ENCODE assay signal across 25 mouse cellular contexts in the genomic region with DNA sequence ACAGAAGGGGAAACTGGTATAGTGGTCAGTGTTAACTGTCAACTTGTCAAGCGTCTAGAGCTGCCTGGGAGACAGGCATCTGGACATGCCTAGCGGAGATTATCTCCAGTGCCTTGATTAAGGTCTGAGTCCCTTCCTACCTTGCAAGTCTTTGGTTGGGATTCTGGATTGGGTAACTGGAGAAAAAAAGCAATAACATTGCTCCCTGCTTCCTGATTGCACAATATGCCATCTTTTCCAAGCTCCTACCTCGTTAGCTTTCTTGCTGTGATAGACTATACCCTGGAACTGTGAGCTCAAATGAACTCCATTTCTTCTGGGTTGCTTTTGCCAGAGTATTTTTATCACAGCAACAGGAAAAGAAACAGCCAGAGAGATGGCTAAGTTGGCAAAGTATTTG. TPM values are rescaled to one million over a fixed set of nuclear protein-coding genes. Genes with fewer than 3 reads are reported as not detected.
DNase-seq lines count a peak whose midpoint lies in the region; ATAC-seq and TF ChIP-seq lines count a peak whose summit lies in the region.
"Had no signal": no experiment of that assay in that cellular context is flagged by ENCODE, and none has a peak within 500 bp of the region (broad histone marks: within the 10 kb centered on the region; RNA-seq: fewer than 3 reads in every experiment).

No protein-coding gene starts in this region.

- no peak for TF ChIP-seq EP300 in MEL (IDR thresholded peaks at IDR 0.05; ENCODE audit: low read depth in 1 of 2, low read length in 2 of 2)

- TF ChIP-seq POLR2A in MEL (IDR thresholded peaks at IDR 0.05; ENCODE audit: control insufficient read depth in 1 of 2, insufficient read depth in 1 of 2, low read depth in 1 of 2, low read length in 2 of 2, poor library complexity in 1 of 2): no peak

- no peaks in the 10 kb centered on the region for H3K9me3 ChIP-seq in MEL (replicated peaks; ENCODE audit: insufficient read depth, low read length)
- H3K9me3 ChIP-seq in hindbrain, embryonic 12.5 days (replicated peaks): no peaks in the 10 kb centered on the region
- H3K9me3 ChIP-seq: embryonic facial prominence, embryonic 13.5 days; embryonic facial prominence, embryonic 15.5 days; G1E had no signal

- H3K9ac ChIP-seq in MEL (ENCODE audit: control insufficient read depth, low read depth, low read length, poor library complexity, severe bottlenecking): no peak overlapping the region
- no peak overlapping the region for H3K9ac ChIP-seq in hindbrain, embryonic 12.5 days
- H3K9ac ChIP-seq: embryonic facial prominence, embryonic 13.5 days; embryonic facial prominence, embryonic 15.5 days had no signal

- H3K27me3 ChIP-seq in MEL (ENCODE audit: control insufficient read depth in 1 of 2, insufficient read depth in 2 of 2, low read length in 2 of 2): no peaks in the 10 kb centered on the region
- H3K27me3 ChIP-seq in hindbrain, embryonic 12.5 days: no peaks in the 10 kb centered on the region
- H3K27me3 ChIP-seq: CH12.LX; embryonic facial prominence, embryonic 13.5 days; embryonic facial prominence, embryonic 15.5 days had no signal

- peaks cover 0 to 60% of the 10 kb centered on the region in 2 experiments; a peak in 2 of 4 replicates for H3K36me3 ChIP-seq in MEL (ENCODE audit: control insufficient read depth in 1 of 2, insufficient read depth in 2 of 2, low read length in 2 of 2)
- H3K36me3 ChIP-seq in hindbrain, embryonic 12.5 days: no peaks in the 10 kb centered on the region
- H3K36me3 ChIP-seq: embryonic facial prominence, embryonic 13.5 days; embryonic facial prominence, embryonic 15.5 days had no signal

- peaks cover 29 to 51% of the 10 kb centered on the region in 2 experiments for H3K4me1 ChIP-seq in MEL (ENCODE audit: control insufficient read depth in 1 of 2, insufficient read depth in 2 of 2, low read length in 2 of 2)
- H3K4me1 ChIP-seq in hindbrain, embryonic 12.5 days: no peaks in the 10 kb centered on the region
- H3K4me1 ChIP-seq: embryonic facial prominence, embryonic 13.5 days; embryonic facial prominence, embryonic 15.5 days had no signal

- H3K4me2 ChIP-seq in hindbrain, embryonic 12.5 days (replicated peaks): no peak overlapping the region
- H3K4me2 ChIP-seq: embryonic facial prominence, embryonic 13.5 days; embryonic facial prominence, embryonic 15.5 days had no signal

- peak overlapping the region; percentile 18; the same call in 1 of the 2 replicates for H3K27ac ChIP-seq in MEL (ENCODE audit: control insufficient read depth, low read depth, low read length)
- no peak overlapping the region for H3K27ac ChIP-seq in hindbrain, embryonic 12.5 days
- H3K27ac ChIP-seq: embryonic facial prominence, embryonic 13.5 days; embryonic facial prominence, embryonic 15.5 days had no signal

- peaks cover 43% of the 10 kb centered on the region for H3K79me2 ChIP-seq in MEL (ENCODE audit: control insufficient read depth, insufficient read depth, low read length, poor library complexity)

- ATAC-seq in hindbrain, embryonic 12.5 days (ENCODE audit: low FRiP score): no peak
- ATAC-seq: CD4-positive, CD25-positive, alpha-beta regulatory T cell, adult 4 months; forebrain, embryonic 14.5 days; forebrain, embryonic 16.5 days had no signal

- no peak overlapping the region for H3K4me3 ChIP-seq in MEL (ENCODE audit: control insufficient read depth in 1 of 2, insufficient read depth in 1 of 2, low read depth in 2 of 2, low read length in 2 of 2)
- no peak overlapping the region for H3K4me3 ChIP-seq in hindbrain, embryonic 12.5 days
- H3K4me3 ChIP-seq: embryonic facial prominence, embryonic 13.5 days; embryonic facial prominence, embryonic 15.5 days; erythroblast, embryonic 14.5 days had no signal

- no peak for TF ChIP-seq RAD21 in MEL (IDR thresholded peaks at IDR 0.05; ENCODE audit: low read depth, low read length)

- no peak for TF ChIP-seq CTCF in MEL (IDR thresholded peaks at IDR 0.05 in 2 of 3, conservative IDR thresholded peaks at IDR 0.05 in 1 of 3; ENCODE audit: control insufficient read depth in 1 of 3, insufficient read depth in 1 of 3, low read depth in 2 of 3, low read length in 3 of 3, poor library complexity in 1 of 3, severe bottlenecking in 1 of 3)

- peak; percentile 28 for DNase-seq in 416B (ENCODE audit: low read depth)
- DNase-seq in MEL (ENCODE audit: low read depth, low spot score): no peak
- peak; percentile 55 for DNase-seq in gonadal fat pad, adult 2 months (ENCODE audit: low read depth)
- DNase-seq in neural tube, embryonic 10.5 days (ENCODE audit: extremely low spot score, low spot score): no peak
- no peak for DNase-seq in gastrocnemius, adult 18-20 months (ENCODE audit: low spot score)
- DNase-seq: adrenal gland, adult 2 months; adrenal gland, postnatal 10 days; adrenal gland, postnatal 25 days; B cell, adult 2 months; cerebellum, adult 11 months; cerebellum, adult 18-20 months; cerebellum, adult 8-10 months; cerebellum, adult 9-11 months; cerebellum, postnatal 14 days; cerebellum, postnatal 36 days; embryo, embryonic 11 days had no signal

- WGBS in hindbrain, embryonic 12.5 days: 93% methylated on average over 3 of the region's 3 CpGs

TF ChIP-seq in MEL, 35 proteins besides CTCF, POLR2A, EP300 and RAD21:
- TF ChIP-seq ZNF384 (IDR thresholded peaks at IDR 0.05; ENCODE audit: low read depth, low read length) (no peak), BHLHE40 (IDR thresholded peaks at IDR 0.05; ENCODE audit: borderline replicate concordance, low read depth, low read length) (no peak), MEF2A (IDR thresholded peaks at IDR 0.05; ENCODE audit: extremely low read depth, insufficient replicate concordance, low read depth, low read length, poor library complexity, severe bottlenecking) (no peak)

RNA-seq across cellular contexts. Expression of gene Nipbl, which starts 30.9 kb away (rescaled TPM):
- total RNA-seq in MEL (2012; rRNA removed): 21.8 and 26.4 TPM in 2 replicates
- polyA plus RNA-seq in MEL (2012; ENCODE audit: insufficient read depth in 1 of 2, insufficient read length in 2 of 2, low read depth in 1 of 2, low replicate concordance in 2 of 2, missing spikeins in 1 of 2): 10 to 100 TPM; 35.6 to 66.3 TPM
- polyA plus RNA-seq in gonadal fat pad, adult 2 months (2012; rRNA removed): 7.1 and 7.7 TPM in 2 replicates
- 22.7 and 23.2 TPM in 2 replicates for polyA plus RNA-seq in hindbrain, embryonic 12.5 days (2016; fragmentation: Nextera tagmentation; extraction: Ambion mirVana)
- 10 to 100 TPM; 19.3 to 22.3 TPM for total RNA-seq in gastrocnemius, adult 18-20 months (2021)

Comparison
In these comparisons a context has a peak if more than half of its experiments do, and no peak if none do; other contexts are left out.
1. DNase-seq: peak in 416B (single experiment) and gonadal fat pad, adult 2 months (single experiment); none in MEL (single experiment), neural tube, embryonic 10.5 days (single experiment) and gastrocnemius, adult 18-20 months (single experiment).